Mouse (Mus musculus): Measurements from ENCODE around the gene Efcab9.

Gene Efcab9

GRCm38 (mm10) chr11:32553311-32554140, 21.6 kb upstream of the Efcab9 start:
- Histone ChIP-seq H3K36me3 (ENCODE audit: insufficient read depth, low read length) (peaks cover 29% of the 10 kb centered on the region), H3K9me3 (ENCODE audit: low read length) (no peaks in the 10 kb centered on the region), H3K4me3 (replicated peaks; ENCODE audit: low read length) (no peak overlapping the region), H3K4me1 (replicated peaks; ENCODE audit: low read depth, low read length) (peaks cover 51% of the 10 kb centered on the region), H3K27me3 (ENCODE audit: insufficient read depth, low read length) (no peaks in the 10 kb centered on the region)
- TF ChIP-seq NANOG (IDR thresholded peaks at IDR 0.05; ENCODE audit: borderline replicate concordance, low read length): no peak
- TF ChIP-seq POU5F1 (IDR thresholded peaks at IDR 0.05; ENCODE audit: borderline replicate concordance, low read length): no peak
- TF ChIP-seq CTCF (conservative IDR thresholded peaks at IDR 0.05; ENCODE audit: low read length): no peak

GRCm38 (mm10) chr11:32552401-32553090, 20.7 kb upstream of the Efcab9 start:
- peaks cover 50% of the 10 kb centered on the region for H3K4me1 ChIP-seq (replicated peaks; ENCODE audit: low read depth, low read length)
- peaks cover 34% of the 10 kb centered on the region for H3K36me3 ChIP-seq (ENCODE audit: insufficient read depth, low read length)
- no peak overlapping the region for H3K4me3 ChIP-seq (replicated peaks; ENCODE audit: low read length)
- H3K27me3 ChIP-seq (ENCODE audit: insufficient read depth, low read length): no peaks in the 10 kb centered on the region
- no peaks in the 10 kb centered on the region for H3K9me3 ChIP-seq (ENCODE audit: low read length)
- TF ChIP-seq NANOG (IDR thresholded peaks at IDR 0.05; ENCODE audit: borderline replicate concordance, low read length) (no peak), POU5F1 (IDR thresholded peaks at IDR 0.05; ENCODE audit: borderline replicate concordance, low read length) (no peak), CTCF (conservative IDR thresholded peaks at IDR 0.05; ENCODE audit: low read length) (no peak)

GRCm38 (mm10) chr11:32551579-32552297, 19.9 kb upstream of the Efcab9 start:
- TF ChIP-seq CTCF (conservative IDR thresholded peaks at IDR 0.05; ENCODE audit: low read length): no peak
- peaks cover 52% of the 10 kb centered on the region for H3K4me1 ChIP-seq (replicated peaks; ENCODE audit: low read depth, low read length)
- H3K9me3 ChIP-seq (ENCODE audit: low read length): no peaks in the 10 kb centered on the region
- no peak overlapping the region for H3K4me3 ChIP-seq (replicated peaks; ENCODE audit: low read length)
- no peaks in the 10 kb centered on the region for H3K27me3 ChIP-seq (ENCODE audit: insufficient read depth, low read length)
- H3K36me3 ChIP-seq (ENCODE audit: insufficient read depth, low read length): peaks cover 40% of the 10 kb centered on the region

GRCm38 (mm10) chr11:32551056-32551455, 19.2 kb upstream of the Efcab9 start:
- Histone ChIP-seq H3K36me3 (ENCODE audit: insufficient read depth, low read length) (peaks cover 42% of the 10 kb centered on the region), H3K4me3 (replicated peaks; ENCODE audit: low read length) (no peak overlapping the region), H3K9me3 (ENCODE audit: low read length) (no peaks in the 10 kb centered on the region), H3K27me3 (ENCODE audit: insufficient read depth, low read length) (no peaks in the 10 kb centered on the region), H3K4me1 (replicated peaks; ENCODE audit: low read depth, low read length) (peaks cover 52% of the 10 kb centered on the region)
- TF ChIP-seq NANOG (IDR thresholded peaks at IDR 0.05; ENCODE audit: borderline replicate concordance, low read length): no peak
- TF ChIP-seq CTCF (conservative IDR thresholded peaks at IDR 0.05; ENCODE audit: low read length): no peak
- TF ChIP-seq POU5F1 (IDR thresholded peaks at IDR 0.05; ENCODE audit: borderline replicate concordance, low read length): no peak

DNA sequence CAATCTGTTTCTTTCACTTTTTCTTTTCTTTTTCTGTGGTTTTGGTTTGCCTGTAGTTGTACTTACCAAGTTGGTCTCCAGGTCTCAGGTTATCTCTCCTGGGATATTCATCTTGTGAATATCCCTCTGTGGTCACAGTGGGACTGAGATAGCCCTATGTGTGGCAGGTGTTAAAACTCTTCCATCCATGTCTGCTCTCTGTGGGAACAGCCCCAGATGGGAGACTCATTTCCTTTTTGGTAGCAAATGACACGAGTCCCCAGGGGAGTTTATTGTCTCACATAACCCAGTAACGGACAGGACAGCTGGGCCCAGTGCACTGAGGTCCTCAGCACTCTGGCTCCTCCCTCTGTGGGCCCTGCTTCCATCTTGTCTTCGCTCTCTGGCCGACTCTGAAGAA, 18.2 kb upstream of the Efcab9 start:
- TF ChIP-seq POU5F1 (IDR thresholded peaks at IDR 0.05; ENCODE audit: borderline replicate concordance, low read length) (no peak), CTCF (conservative IDR thresholded peaks at IDR 0.05; ENCODE audit: low read length) (no peak), NANOG (IDR thresholded peaks at IDR 0.05; ENCODE audit: borderline replicate concordance, low read length) (no peak)
- no peak overlapping the region for H3K4me3 ChIP-seq (replicated peaks; ENCODE audit: low read length)

DNA sequence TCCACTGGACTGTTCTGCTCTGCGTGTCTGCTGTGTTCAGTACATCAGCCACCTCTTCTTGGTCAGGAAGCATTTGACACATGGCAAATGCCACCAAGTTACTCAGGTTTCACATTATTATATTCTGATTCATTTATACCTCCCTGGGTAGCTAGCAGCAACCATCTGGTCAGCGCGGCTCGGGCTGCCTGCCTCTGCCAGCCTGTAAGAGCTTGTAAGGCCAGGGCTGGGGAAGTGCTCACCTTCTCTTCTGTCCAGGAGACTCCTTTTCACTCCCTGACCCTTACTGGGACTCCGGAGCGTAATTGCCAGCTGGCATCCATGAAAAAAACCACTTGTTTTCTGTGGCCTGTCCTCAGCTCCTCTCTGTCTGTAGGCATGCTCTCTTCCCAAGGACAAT, 17.4 kb upstream of the Efcab9 start:
- no peaks in the 10 kb centered on the region for H3K9me3 ChIP-seq (ENCODE audit: low read length)
- TF ChIP-seq NANOG (IDR thresholded peaks at IDR 0.05; ENCODE audit: borderline replicate concordance, low read length): no peak
- no peak for TF ChIP-seq CTCF (conservative IDR thresholded peaks at IDR 0.05; ENCODE audit: low read length)
- no peak for TF ChIP-seq POU5F1 (IDR thresholded peaks at IDR 0.05; ENCODE audit: borderline replicate concordance, low read length)

More for the DNA sequence above, 18.2 kb upstream of the Efcab9 start:
- Histone ChIP-seq H3K27me3 (ENCODE audit: insufficient read depth, low read length) (no peaks in the 10 kb centered on the region), H3K4me1 (replicated peaks; ENCODE audit: low read depth, low read length) (peaks cover 52% of the 10 kb centered on the region), H3K36me3 (ENCODE audit: insufficient read depth, low read length) (peaks cover 38% of the 10 kb centered on the region), H3K9me3 (ENCODE audit: low read length) (no peaks in the 10 kb centered on the region)

GRCm38 (mm10) chr11:32548240-32548639, 16.4 kb upstream of the Efcab9 start:
- H3K9me3 ChIP-seq (ENCODE audit: low read length): no peaks in the 10 kb centered on the region

More for the DNA sequence above, 17.4 kb upstream of the Efcab9 start:
- Histone ChIP-seq H3K27me3 (ENCODE audit: insufficient read depth, low read length) (no peaks in the 10 kb centered on the region), H3K4me3 (replicated peaks; ENCODE audit: low read length) (no peak overlapping the region), H3K36me3 (ENCODE audit: insufficient read depth, low read length) (peaks cover 39% of the 10 kb centered on the region), H3K4me1 (replicated peaks; ENCODE audit: low read depth, low read length) (peaks cover 50% of the 10 kb centered on the region)

DNA sequence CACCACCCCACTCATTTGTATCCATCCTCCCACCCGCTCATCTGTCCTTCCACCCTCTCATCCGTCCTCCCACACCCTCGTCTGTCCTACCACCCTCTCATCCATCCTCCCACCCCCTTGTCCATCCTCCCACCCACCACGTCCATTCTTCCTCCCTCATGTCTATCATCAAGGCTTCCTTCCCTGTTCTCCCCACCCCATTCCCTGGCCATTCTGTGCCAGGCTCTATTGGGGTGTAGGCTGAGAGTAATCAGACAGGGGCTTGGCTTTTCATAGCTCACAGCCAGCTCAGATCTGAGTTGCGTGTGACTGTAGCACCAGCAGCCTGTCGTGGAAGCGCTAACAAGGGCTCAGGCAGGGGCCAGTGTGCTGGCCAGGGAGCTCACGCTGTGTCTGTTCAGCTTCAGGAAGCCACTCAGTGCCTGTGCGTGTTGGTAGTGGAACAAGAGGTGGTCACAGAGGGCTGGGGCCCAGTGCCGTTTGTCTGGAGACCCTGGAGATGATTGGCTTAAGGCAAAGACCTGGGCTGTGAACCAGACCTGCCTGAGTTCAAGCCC, 15.6 kb upstream of the Efcab9 start:
- H3K4me3 ChIP-seq (replicated peaks; ENCODE audit: low read length): no peak overlapping the region
- H3K9me3 ChIP-seq (ENCODE audit: low read length): no peaks in the 10 kb centered on the region
- no peak for TF ChIP-seq NANOG (IDR thresholded peaks at IDR 0.05; ENCODE audit: borderline replicate concordance, low read length)
- no peak for TF ChIP-seq POU5F1 (IDR thresholded peaks at IDR 0.05; ENCODE audit: borderline replicate concordance, low read length)
- no peak for TF ChIP-seq CTCF (conservative IDR thresholded peaks at IDR 0.05; ENCODE audit: low read length)
- H3K36me3 ChIP-seq (ENCODE audit: insufficient read depth, low read length): peaks cover 45% of the 10 kb centered on the region
- no peaks in the 10 kb centered on the region for H3K27me3 ChIP-seq (ENCODE audit: insufficient read depth, low read length)
- H3K4me1 ChIP-seq (replicated peaks; ENCODE audit: low read depth, low read length): peaks cover 42% of the 10 kb centered on the region

More at GRCm38 (mm10) chr11:32548240-32548639, 16.4 kb upstream of the Efcab9 start:
- Histone ChIP-seq H3K36me3 (ENCODE audit: insufficient read depth, low read length) (peaks cover 45% of the 10 kb centered on the region), H3K4me3 (replicated peaks; ENCODE audit: low read length) (no peak overlapping the region), H3K27me3 (ENCODE audit: insufficient read depth, low read length) (no peaks in the 10 kb centered on the region), H3K4me1 (replicated peaks; ENCODE audit: low read depth, low read length) (peaks cover 42% of the 10 kb centered on the region)
- TF ChIP-seq POU5F1 (IDR thresholded peaks at IDR 0.05; ENCODE audit: borderline replicate concordance, low read length) (no peak), CTCF (conservative IDR thresholded peaks at IDR 0.05; ENCODE audit: low read length) (no peak), NANOG (IDR thresholded peaks at IDR 0.05; ENCODE audit: borderline replicate concordance, low read length) (no peak)
